Mouse (Mus musculus): Measurements from ENCODE around the gene Ppp1r37.

DNA sequence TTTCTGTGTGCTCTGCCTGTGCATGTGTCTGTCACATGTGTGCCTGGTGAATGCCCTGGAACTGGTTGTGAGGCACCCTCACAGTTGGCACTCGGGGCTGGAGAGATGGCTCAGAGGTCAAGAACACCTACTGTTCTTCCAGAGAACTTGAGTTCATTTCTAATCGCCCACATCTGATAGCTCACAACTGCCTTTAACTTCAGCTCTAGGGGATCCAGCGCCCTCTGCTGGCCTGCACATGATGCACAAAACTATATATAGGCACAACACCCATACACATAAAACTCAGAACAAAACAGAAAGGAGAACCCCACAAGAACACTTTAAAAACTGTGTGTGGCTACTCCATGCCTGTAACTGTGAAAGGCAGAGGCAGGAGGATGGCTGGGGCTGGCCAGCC is 26.3 kb upstream of the Ppp1r37 start:
- TF ChIP-seq CTCF (IDR thresholded peaks at IDR 0.05; ENCODE audit: low read depth): peak; percentile 83
- no peak for TF ChIP-seq EP300 (IDR thresholded peaks at IDR 0.05; ENCODE audit: low read depth)
